Mouse (Mus musculus): ENCODE data around the gene Olfr215.
"Not testable (repeated sequence)": the region's sequence is repeated elsewhere in the genome, so short reads cannot be mapped to it uniquely, and the experiment has no call there.

Gene Olfr215

GRCm38 (mm10) chr6:116584095-116584494, at the start of gene Olfr215:
Olfr215 (minus strand) TSS chr6:116584195.
- DNase-seq (ENCODE audit: low spot score in 2 of 2) = no peak

GRCm38 (mm10) chr6:116632129-116632528, 48.1 kb upstream of the Olfr215 start:
- DNase-seq (ENCODE audit: low spot score in 2 of 2) = peak in 1 of 2 experiments; percentile 69

DNA sequence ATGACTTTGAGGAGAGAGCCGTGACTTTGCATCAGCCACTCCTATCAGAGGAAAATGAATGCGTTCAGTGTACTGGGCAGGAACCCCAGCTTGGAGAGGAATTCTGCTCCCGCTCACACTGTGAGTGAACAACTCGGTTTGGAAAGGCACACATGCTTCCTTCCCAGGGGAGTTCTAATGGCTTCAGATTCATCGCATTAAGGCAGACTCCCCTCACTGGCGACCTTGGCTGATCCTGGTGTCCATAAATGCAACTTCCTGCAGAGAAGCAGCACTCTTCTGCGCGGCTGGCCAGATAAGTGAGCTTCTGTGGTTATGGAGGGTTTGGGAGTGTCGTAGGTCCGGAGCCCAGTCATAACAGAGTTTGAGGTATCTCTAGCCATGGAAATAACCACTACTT, 45.8 kb upstream of the Olfr215 start:
- no peak for DNase-seq (ENCODE audit: low spot score in 2 of 2)

DNA sequence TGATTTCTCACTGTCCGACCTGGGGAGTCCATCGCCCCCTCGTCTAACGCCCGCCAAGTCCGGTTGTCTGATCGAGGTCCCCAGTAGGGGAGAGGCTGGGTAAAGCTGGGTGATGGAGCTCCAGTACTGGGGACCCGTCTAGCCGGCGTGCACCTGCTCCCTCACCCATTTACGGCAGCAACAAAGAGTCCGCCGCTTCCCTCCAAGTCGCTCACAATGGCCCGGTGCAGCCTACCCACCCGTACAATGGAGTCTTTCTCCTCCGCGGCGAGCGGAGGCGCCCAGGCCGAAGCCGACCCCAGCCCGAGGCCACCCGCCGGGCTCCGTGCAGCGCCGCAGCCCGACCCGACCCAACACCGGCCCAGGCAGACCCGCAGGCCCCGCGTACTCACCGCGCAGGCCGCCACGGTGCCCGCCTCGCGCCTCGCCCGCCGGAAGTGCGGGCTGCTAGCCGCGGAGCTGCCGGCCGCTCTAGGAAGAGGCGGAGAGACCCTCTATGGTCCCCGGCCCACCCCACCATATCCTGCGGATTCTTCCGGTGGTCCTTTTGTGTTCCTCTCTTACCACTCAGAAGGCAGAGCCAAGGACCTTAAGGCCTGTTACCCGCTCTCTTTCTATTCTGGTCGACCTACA, 44.7 kb upstream of the Olfr215 start, which contains the start of gene Zfp422:
Zfp422 (minus strand) TSS at position 461 of the 633 bp plus-strand sequence.
- DNase-seq (ENCODE audit: low spot score in 2 of 2) = peak in 1 of 2 experiments; percentile 46

DNA sequence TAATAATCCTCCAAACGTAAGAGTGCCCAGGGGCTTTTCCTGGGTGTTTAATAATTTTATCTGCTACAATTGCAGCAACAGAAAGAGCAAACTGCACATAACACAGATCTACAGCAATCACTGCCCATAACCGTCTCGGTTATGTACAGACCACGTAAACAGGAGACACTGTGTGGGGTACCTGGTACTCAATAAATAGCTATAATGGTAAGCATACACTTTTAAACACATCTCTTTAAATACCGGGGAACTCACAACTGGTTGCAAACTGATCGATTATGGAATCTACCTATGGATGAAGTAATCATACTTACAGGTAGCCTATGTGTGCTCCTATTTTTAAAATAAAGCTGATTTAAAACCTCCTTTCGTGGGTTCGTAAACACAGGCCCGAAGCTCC, 44.1 kb upstream of the Olfr215 start:
- no peak for DNase-seq (ENCODE audit: low spot score in 2 of 2)

DNA sequence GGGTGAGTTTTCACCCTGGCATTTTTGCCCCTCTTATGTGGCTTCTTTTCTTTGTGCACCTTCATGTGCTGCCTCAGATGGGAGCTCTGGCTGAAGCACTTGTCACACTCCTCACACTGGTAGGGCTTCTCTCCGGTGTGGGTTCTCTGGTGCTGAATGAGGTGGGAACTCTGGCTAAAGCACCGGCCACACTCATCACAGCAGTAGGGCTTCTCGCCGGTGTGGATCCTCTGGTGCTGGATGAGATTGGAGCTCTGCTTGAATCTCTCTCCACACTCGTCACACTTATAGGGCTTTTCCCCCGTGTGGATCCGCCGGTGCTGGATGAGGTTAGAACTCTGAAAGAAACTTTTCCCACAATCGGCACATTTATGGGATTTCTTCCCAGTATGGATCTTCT, 42.4 kb upstream of the Olfr215 start:
- not testable (repeated sequence) for DNase-seq (ENCODE audit: low spot score in 2 of 2)

DNA sequence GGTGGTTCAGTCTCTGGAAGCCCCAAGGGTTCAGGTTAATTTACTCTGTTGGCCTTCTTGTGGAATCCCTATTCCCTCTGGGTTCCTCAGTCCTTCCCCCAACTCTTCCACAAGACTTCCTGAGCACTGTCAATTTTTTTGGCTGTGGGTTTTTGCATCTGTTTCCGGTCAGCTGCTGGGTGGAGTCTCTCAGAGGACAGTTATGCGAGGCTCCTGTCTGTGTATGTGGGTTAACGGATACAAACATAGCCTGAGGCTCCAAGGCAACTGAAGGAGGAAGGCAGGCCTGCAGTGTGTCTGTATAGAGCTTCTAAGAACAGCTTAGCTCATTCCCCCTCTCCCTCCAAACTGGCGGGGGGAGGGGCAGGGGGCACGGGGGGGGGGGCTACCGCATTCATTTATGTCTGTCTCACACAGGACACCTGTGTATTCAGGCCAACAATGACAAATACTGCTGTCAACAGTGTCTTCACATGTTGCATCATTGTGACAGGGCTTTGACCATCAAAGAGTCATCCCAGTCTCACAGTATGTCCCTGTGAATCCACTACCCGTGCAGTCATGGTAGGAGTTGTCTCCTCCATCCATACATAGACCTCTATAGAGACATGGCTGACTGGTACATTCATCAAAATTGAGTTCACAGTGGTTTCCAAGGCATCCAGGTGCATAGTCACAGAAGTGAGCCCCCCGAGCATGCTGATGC, 37.5 kb upstream of the Olfr215 start:
- DNase-seq (ENCODE audit: low spot score in 2 of 2) = no peak

GRCm38 (mm10) chr6:116618073-116618472, 34.1 kb upstream of the Olfr215 start:
- no peak for DNase-seq (ENCODE audit: low spot score in 2 of 2)

GRCm38 (mm10) chr6:116615719-116616118, 31.7 kb upstream of the Olfr215 start:
- no peak for DNase-seq (ENCODE audit: low spot score in 2 of 2)

DNA sequence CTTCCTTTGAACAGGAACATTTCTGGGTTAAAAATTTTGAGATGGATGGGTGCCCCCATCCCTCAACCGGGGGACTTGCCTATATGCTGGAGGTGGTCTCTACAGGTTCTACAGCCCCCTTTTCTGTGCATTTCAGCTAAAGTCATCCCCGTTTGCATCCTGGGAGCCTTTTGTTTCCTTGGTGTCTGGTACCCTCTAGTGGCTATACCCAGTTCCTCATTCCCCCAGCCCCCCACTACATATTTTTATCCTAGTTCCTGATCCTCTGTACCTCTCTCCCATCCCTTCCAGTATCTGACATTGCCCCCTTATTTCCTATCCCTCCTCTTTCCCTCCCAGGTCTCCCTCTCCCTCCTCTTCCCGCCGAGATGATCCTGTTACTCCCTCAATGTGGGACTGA, 23.2 kb upstream of the Olfr215 start:
- DNase-seq (ENCODE audit: low spot score in 2 of 2) = no peak

DNA sequence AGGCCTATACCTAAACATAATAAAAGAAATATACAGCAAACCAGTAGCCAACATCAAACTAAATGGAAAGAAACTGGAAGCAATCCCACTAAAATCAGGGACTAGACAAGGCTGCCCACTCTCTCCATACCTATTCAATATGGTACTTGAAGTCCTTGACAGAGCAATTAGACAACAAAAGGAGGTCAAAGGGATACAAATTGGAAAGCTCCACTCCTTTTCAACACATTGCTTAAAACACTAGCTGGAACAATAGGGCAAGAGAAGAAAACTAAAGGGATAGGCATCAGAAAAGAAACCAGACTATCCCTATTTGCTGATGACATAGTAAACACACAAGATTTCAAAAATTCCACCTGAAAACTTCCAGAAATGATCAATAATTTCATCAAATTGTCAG, 17.0 kb upstream of the Olfr215 start:
- DNase-seq (ENCODE audit: low spot score in 2 of 2) = not testable (repeated sequence)

- peak in 1 of 2 experiments; percentile 7 for DNase-seq (ENCODE audit: low spot score in 2 of 2)
Observed at GRCm38 (mm10) chr6:116569834-116570233, 14.2 kb downstream of the Olfr215 start.

GRCm38 (mm10) chr6:116554952-116555351, 29.0 kb downstream of the Olfr215 start:
- DNase-seq (ENCODE audit: low spot score in 2 of 2) = no peak

- no peak for DNase-seq (ENCODE audit: low spot score in 2 of 2)
Observed at GRCm38 (mm10) chr6:116553935-116554334, 30.1 kb downstream of the Olfr215 start, which contains the start of gene Olfr214. Olfr214 (plus strand) TSS chr6:116554235.

DNA sequence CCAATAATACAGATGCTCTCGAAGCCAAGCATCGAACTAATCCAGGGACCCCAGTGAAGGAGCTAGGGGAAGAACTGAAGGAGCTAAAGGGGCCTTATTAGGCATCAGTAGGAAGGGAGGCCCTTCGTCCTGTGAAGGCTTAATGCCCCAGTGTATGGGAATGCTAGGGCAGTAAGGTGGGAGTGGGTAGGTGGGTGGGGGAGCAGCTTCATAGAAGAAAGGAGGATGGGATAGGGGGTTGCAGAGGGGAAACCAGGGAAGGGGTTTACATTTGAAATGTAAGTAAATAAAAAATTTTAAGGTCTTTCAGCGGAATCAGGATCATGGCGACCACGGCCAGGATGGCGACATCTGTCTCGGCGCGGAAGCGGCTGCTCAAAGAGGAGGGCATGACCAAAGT, 33.2 kb downstream of the Olfr215 start, which contains the start of gene Gm5580:
Gm5580 (plus strand) TSS at position 301 of the 400 bp plus-strand sequence.
- DNase-seq (ENCODE audit: low spot score in 2 of 2) = not testable (repeated sequence)

- no peak for DNase-seq (ENCODE audit: low spot score in 2 of 2)
Observed at GRCm38 (mm10) chr6:116542500-116542899, 41.5 kb downstream of the Olfr215 start.

GRCm38 (mm10) chr6:116538156-116538555, 45.8 kb downstream of the Olfr215 start, which contains the start of gene Olfr213:
Olfr213 (plus strand) TSS chr6:116538456.
- DNase-seq (ENCODE audit: low spot score in 2 of 2) = no peak
